Mouse (Mus musculus) small intestine, adult 2 months (tissue): ENCODE measurements around the gene Cd2bp2. TPM values are rescaled to one million over a fixed set of nuclear protein-coding genes. Genes with fewer than 3 reads are reported as not detected.

ENCODE experiments used
- H3K27ac ChIP-seq: fragments of 200-500 bp; 2 replicates; pipeline ENCODE4 v1.5.1; 2012; ENCODE audit warnings: low read depth, low read length, control low read depth, inconsistent platforms; ENCODE audit not compliant: insufficient read depth
- H3K27me3 ChIP-seq: fragments of 200-500 bp; 2 replicates; pipeline ENCODE4 v1.6.1; 2012; ENCODE audit warnings: mild to moderate bottlenecking, moderate library complexity, low read length, inconsistent platforms; ENCODE audit not compliant: control insufficient read depth, insufficient read depth
- H3K36me3 ChIP-seq: fragments of 200-500 bp; 2 replicates; pipeline ENCODE4 v1.6.1; 2012; ENCODE audit warnings: mild to moderate bottlenecking, low read length, control low read depth, inconsistent platforms; ENCODE audit not compliant: control insufficient read depth, insufficient read depth
- H3K4me1 ChIP-seq: fragments of 200-500 bp; 2 replicates; pipeline ENCODE4 v1.6.1; 2012; ENCODE audit warnings: low read length, inconsistent platforms, mixed read lengths; ENCODE audit not compliant: control insufficient read depth, insufficient read depth, insufficient read length
- H3K4me3 ChIP-seq: fragments of 200-500 bp; 2 replicates; pipeline ENCODE4 v1.5.1; 2012; ENCODE audit warnings: low read depth, mild to moderate bottlenecking, control low read depth, inconsistent platforms, low read length, moderate library complexity
- CTCF ChIP-seq: fragments of 200-500 bp; IDR thresholded peaks from 2 replicates; pipeline ENCODE4 v1.5.1; 2012; ENCODE audit warnings: low read depth, mild to moderate bottlenecking, control low read depth, inconsistent platforms, low read length, moderate library complexity, mixed read lengths; ENCODE audit not compliant: insufficient replicate concordance, insufficient read length; ENCODE audit errors: extremely low read depth
- POLR2A ChIP-seq: fragments of 200-500 bp; IDR thresholded peaks from 2 replicates; pipeline ENCODE4 v1.6.1; 2012; ENCODE audit warnings: low read depth, mild to moderate bottlenecking, control low read depth, inconsistent platforms, low read length, moderate library complexity
- WGBS: fragments of 180-500 bp; shearing (Covaris S2); methylation state at CpG from one replicate; pipeline ENCODE4 v1.1.7; 2018; 5-methylcytosine and 5-hydroxymethylcytosine counted together
- polyA plus RNA-seq: library from polyadenylated mRNA; depleted of rRNA; stranded (reverse); fragments of >200 nt; gene quantifications from 2 replicates; pipeline ENCODE4 v1.2.3, GENCODE M21; 2012

Gene Cd2bp2
- polyA plus RNA-seq, 1 experiment: 13.9 TPM

- no peaks in the 10 kb centered on the region for H3K27me3 ChIP-seq
- TF ChIP-seq POLR2A: no peak
- TF ChIP-seq CTCF: no peak
- no peak overlapping the region for H3K27ac ChIP-seq
- WGBS: 45% methylated on average over 2 of the region's 2 CpGs
- H3K36me3 ChIP-seq: no peaks in the 10 kb centered on the region
- no peak overlapping the region for H3K4me3 ChIP-seq
- peaks cover 7% of the 10 kb centered on the region; the same call in 1 of the 2 replicates for H3K4me1 ChIP-seq
These were observed 15.1 kb downstream of the Cd2bp2 start for GRCm38 (mm10) chr7:127180783-127181182.

- Histone ChIP-seq H3K4me3 (no peak overlapping the region), H3K4me1 (peaks cover 4% of the 10 kb centered on the region; the same call in 1 of the 2 replicates), H3K27me3 (no peaks in the 10 kb centered on the region), H3K27ac (no peak overlapping the region), H3K36me3 (no peaks in the 10 kb centered on the region)
- TF ChIP-seq POLR2A (no peak), CTCF (no peak)
- 63% methylated on average over 4 of the region's 4 CpGs for WGBS
These were observed 18.9 kb downstream of the Cd2bp2 start for GRCm38 (mm10) chr7:127176937-127177336.

- no peak for TF ChIP-seq POLR2A
- no peak for TF ChIP-seq CTCF
- Histone ChIP-seq H3K36me3 (no peaks in the 10 kb centered on the region), H3K27me3 (no peaks in the 10 kb centered on the region), H3K4me1 (no peaks in the 10 kb centered on the region), H3K27ac (no peak overlapping the region), H3K4me3 (no peak overlapping the region)
- 71% methylated on average over 5 of the region's 5 CpGs for WGBS
These were observed 29.3 kb downstream of the Cd2bp2 start for GRCm38 (mm10) chr7:127166501-127166900.

- Histone ChIP-seq H3K4me3 (no peak overlapping the region), H3K27me3 (no peaks in the 10 kb centered on the region), H3K4me1 (no peaks in the 10 kb centered on the region), H3K36me3 (no peaks in the 10 kb centered on the region), H3K27ac (no peak overlapping the region)
- WGBS: 77% methylated on average over 12 of the region's 12 CpGs
- TF ChIP-seq POLR2A: no peak
- no peak for TF ChIP-seq CTCF
These were observed 30.0 kb downstream of the Cd2bp2 start for GRCm38 (mm10) chr7:127165607-127166493.

- Histone ChIP-seq H3K27ac (no peak overlapping the region), H3K36me3 (no peaks in the 10 kb centered on the region), H3K4me3 (no peak overlapping the region), H3K4me1 (no peaks in the 10 kb centered on the region), H3K27me3 (no peaks in the 10 kb centered on the region)
- 84% methylated on average over 4 of the region's 4 CpGs for WGBS
- TF ChIP-seq POLR2A: no peak
These were observed 31.8 kb downstream of the Cd2bp2 start for GRCm38 (mm10) chr7:127164002-127164401.

GRCm38 (mm10) chr7:127162546-127162945, 33.3 kb downstream of the Cd2bp2 start:
- H3K27ac ChIP-seq: no peak overlapping the region
- no peaks in the 10 kb centered on the region for H3K36me3 ChIP-seq
- H3K4me1 ChIP-seq: no peaks in the 10 kb centered on the region
- WGBS: 78% methylated on average over 5 of the region's 5 CpGs
- no peaks in the 10 kb centered on the region for H3K27me3 ChIP-seq
- TF ChIP-seq CTCF (no peak), POLR2A (no peak)
- H3K4me3 ChIP-seq: no peak overlapping the region

- Histone ChIP-seq H3K4me3 (no peak overlapping the region), H3K36me3 (no peaks in the 10 kb centered on the region), H3K27me3 (no peaks in the 10 kb centered on the region), H3K27ac (no peak overlapping the region), H3K4me1 (no peaks in the 10 kb centered on the region)
- WGBS: 82% methylated on average over 4 of the region's 4 CpGs
- TF ChIP-seq POLR2A (no peak), CTCF (no peak)
These were observed 38.3 kb downstream of the Cd2bp2 start for GRCm38 (mm10) chr7:127157548-127157947.
